Mouse (Mus musculus) neural tube, embryonic 14.5 days (tissue): Measurements from ENCODE around the gene Zdhhc12. TPM values are rescaled to one million over a fixed set of nuclear protein-coding genes. Genes with fewer than 3 reads are reported as not detected.
"Not testable (repeated sequence)": the region's sequence is repeated elsewhere in the genome, so short reads cannot be mapped to it uniquely, and the experiment has no call there.

ENCODE experiments used
- ATAC-seq: fragments of 200-750 bp; cut with Nextera tagmentation; 2 replicates; pipeline ENCODE4 v1.8.0; 2017; ENCODE audit warnings: low read depth, mild to moderate bottlenecking, moderate TSS enrichment, moderate library complexity
- H3K27ac ChIP-seq: fragments of 300-500 bp; sonication (generic); 2 replicates; pipeline ENCODE4 v1.5.1; 2014; ENCODE audit warnings: low read depth, mild to moderate bottlenecking, control low read depth, low read length, moderate library complexity, mixed read lengths
- H3K27me3 ChIP-seq: fragments of 300-500 bp; sonication (generic); 2 replicates; pipeline ENCODE4 v1.6.1; 2014; ENCODE audit warnings: low read length; ENCODE audit not compliant: control insufficient read depth, insufficient read depth
- H3K36me3 ChIP-seq: fragments of 300-500 bp; sonication (generic); 2 replicates; pipeline ENCODE4 v1.6.1; 2014; ENCODE audit warnings: low read length, mixed read lengths; ENCODE audit not compliant: control insufficient read depth, insufficient read depth
- H3K4me1 ChIP-seq: fragments of 300-500 bp; sonication (generic); 2 replicates; pipeline ENCODE4 v1.6.1; 2014; ENCODE audit warnings: low read length; ENCODE audit not compliant: control insufficient read depth, insufficient read depth
- H3K4me2 ChIP-seq: fragments of 300-500 bp; sonication (generic); 2 replicates; pipeline ENCODE4 v1.6.1; 2014; ENCODE audit warnings: mild to moderate bottlenecking, low read depth, low read length, control low read depth
- H3K4me3 ChIP-seq: fragments of 300-500 bp; sonication (generic); 2 replicates; pipeline ENCODE4 v1.5.1; 2014; ENCODE audit warnings: low read depth, low read length, control low read depth, mixed read lengths
- H3K9ac ChIP-seq: fragments of 300-500 bp; sonication (generic); replicated peaks from 2 replicates; pipeline ENCODE4 v1.6.1; 2014; ENCODE audit warnings: low read depth, mild to moderate bottlenecking, control low read depth, low read length, mixed read lengths
- H3K9me3 ChIP-seq: fragments of 300-500 bp; sonication (generic); 2 replicates; pipeline ENCODE4 v1.6.1; 2016; ENCODE audit warnings: low read length; ENCODE audit not compliant: control insufficient read depth
- WGBS: fragments of 180-500 bp; shearing (Covaris S2); extraction: QIAGEN DNeasy Blood & Tissue Kit; methylation state at CpG from one replicate; pipeline ENCODE4 v1.1.7; 2014; 5-methylcytosine and 5-hydroxymethylcytosine counted together
- polyA plus RNA-seq: library from polyadenylated mRNA; unstranded; fragments of >200 nt; fragmentation: Nextera tagmentation; extraction: Ambion mirVana; gene quantifications from 2 replicates; pipeline ENCODE4 v1.2.1, GENCODE M21; 2014

The Zdhhc12 gene
- polyA plus RNA-seq, 1 experiment from 2014 or later = 24.6 TPM

GRCm38 (mm10) chr2:30062249-30063093 lies 31.0 kb downstream of the Zdhhc12 start:
- peaks cover 11% of the 10 kb centered on the region; the same call in 1 of the 2 replicates for H3K4me1 ChIP-seq
- H3K27ac ChIP-seq = peak overlapping the region; percentile 59
- peak overlapping the region; percentile 91 for H3K4me2 ChIP-seq
- H3K9ac ChIP-seq = peak overlapping the region; percentile 50
- 0 out of 2 replicates have a peak, but pooled peaks have one; percentile 26 for ATAC-seq
- no peaks in the 10 kb centered on the region for H3K9me3 ChIP-seq
- no peaks in the 10 kb centered on the region for H3K27me3 ChIP-seq
- WGBS = 0% methylated on average over 40 of the region's 40 CpGs
- H3K36me3 ChIP-seq = no peaks in the 10 kb centered on the region
- peak overlapping the region; percentile 44 for H3K4me3 ChIP-seq

- peaks cover 11% of the 10 kb centered on the region; the same call in 1 of the 2 replicates for H3K4me1 ChIP-seq
- 9% methylated on average over 37 of the region's 37 CpGs for WGBS
- no peaks in the 10 kb centered on the region for H3K27me3 ChIP-seq
- H3K4me2 ChIP-seq = peak overlapping the region; percentile 91
- H3K9ac ChIP-seq = peak overlapping the region; percentile 50
- H3K4me3 ChIP-seq = peak overlapping the region; percentile 44
- H3K27ac ChIP-seq = peak overlapping the region; percentile 34; the same call in 1 of the 2 replicates
- no peaks in the 10 kb centered on the region for H3K9me3 ChIP-seq
- ATAC-seq = no peak
- H3K36me3 ChIP-seq = no peaks in the 10 kb centered on the region
Measured at GRCm38 (mm10) chr2:30061215-30062166, 32.0 kb downstream of the Zdhhc12 start.

GRCm38 (mm10) chr2:30058418-30058817 lies 35.0 kb downstream of the Zdhhc12 start:
- Histone ChIP-seq H3K36me3 (no peaks in the 10 kb centered on the region), H3K27ac (no peak overlapping the region), H3K9me3 (no peaks in the 10 kb centered on the region), H3K4me2 (no peak overlapping the region), H3K4me3 (no peak overlapping the region), H3K27me3 (no peaks in the 10 kb centered on the region), H3K4me1 (peaks cover 7% of the 10 kb centered on the region; the same call in 1 of the 2 replicates), H3K9ac (no peak overlapping the region)
- 31% methylated on average over 5 of the region's 5 CpGs for WGBS
- no peak for ATAC-seq

- H3K4me1 ChIP-seq = peaks cover 4% of the 10 kb centered on the region; the same call in 1 of the 2 replicates
- H3K27me3 ChIP-seq = no peaks in the 10 kb centered on the region
- no peak within 1 kb of the TSS for H3K4me3 ChIP-seq
- no peak within 1 kb of the TSS for H3K27ac ChIP-seq
- 52% methylated on average over 12 of the region's 12 CpGs for WGBS
- no peaks in the 10 kb centered on the region for H3K9me3 ChIP-seq
- ATAC-seq = no peak
- H3K4me2 ChIP-seq = no peak within 1 kb of the TSS
- no peaks in the 10 kb centered on the region for H3K36me3 ChIP-seq
- no peak within 1 kb of the TSS for H3K9ac ChIP-seq
Measured at GRCm38 (mm10) chr2:30057223-30057904, 36.1 kb downstream of the Zdhhc12 start, which contains the start of gene Set. Set (plus strand) TSS chr2:30057378.

GRCm38 (mm10) chr2:30056736-30057135 lies 36.7 kb downstream of the Zdhhc12 start:
- no peaks in the 10 kb centered on the region for H3K9me3 ChIP-seq
- 88% methylated on average over 3 of the region's 3 CpGs for WGBS
- no peaks in the 10 kb centered on the region for H3K27me3 ChIP-seq
- peaks cover 3% of the 10 kb centered on the region; the same call in 1 of the 2 replicates for H3K4me1 ChIP-seq
- H3K27ac ChIP-seq = no peak overlapping the region
- no peak overlapping the region for H3K4me3 ChIP-seq
- H3K9ac ChIP-seq = no peak overlapping the region
- no peaks in the 10 kb centered on the region for H3K36me3 ChIP-seq
- no peak overlapping the region for H3K4me2 ChIP-seq
- ATAC-seq = no peak

GRCm38 (mm10) chr2:30055310-30055709 lies 38.1 kb downstream of the Zdhhc12 start:
- not testable (repeated sequence) for H3K36me3 ChIP-seq

DNA sequence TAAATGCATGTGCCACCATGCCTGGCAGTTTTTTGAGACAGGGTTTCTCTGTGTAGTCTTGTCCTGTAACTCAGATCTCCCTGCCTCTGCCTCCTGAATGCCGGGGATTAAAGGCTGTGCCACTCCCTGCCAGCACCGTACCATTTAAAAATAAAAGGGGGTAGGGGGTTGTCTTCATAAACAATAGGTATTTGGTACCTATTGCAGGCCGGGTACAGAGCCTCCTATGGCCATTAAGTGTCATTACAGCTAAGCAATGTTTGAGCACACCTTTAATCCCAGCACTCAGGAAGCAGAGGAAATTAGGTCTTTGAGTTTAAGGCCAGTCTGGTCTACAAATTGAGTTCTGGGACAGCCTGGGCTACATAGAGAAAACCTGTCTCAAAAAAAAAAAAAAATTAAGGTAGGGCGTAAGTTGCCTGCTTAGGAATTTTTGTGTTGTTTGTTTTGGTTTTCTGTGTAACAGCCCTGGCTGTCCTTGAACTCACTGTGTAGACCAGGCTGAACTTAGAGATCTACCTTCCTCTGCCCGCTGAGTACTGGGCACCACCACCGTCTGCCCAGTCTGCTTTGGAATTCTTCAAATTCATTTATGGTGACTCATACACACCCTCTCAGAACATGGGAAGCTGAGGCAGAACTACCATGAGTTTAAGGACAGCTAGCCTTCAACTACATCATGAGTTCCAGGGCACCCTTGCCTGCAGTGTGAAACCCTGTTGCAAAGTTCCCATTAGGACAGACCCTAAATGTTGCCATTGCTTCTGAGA lies 41.3 kb downstream of the Zdhhc12 start:
- no peaks in the 10 kb centered on the region for H3K27me3 ChIP-seq
- no peak overlapping the region for H3K27ac ChIP-seq
- H3K9ac ChIP-seq = no peak overlapping the region
- WGBS = 49% methylated on average over 6 of the region's 6 CpGs
- no peak for ATAC-seq
- no peaks in the 10 kb centered on the region for H3K9me3 ChIP-seq
- no peak overlapping the region for H3K4me2 ChIP-seq
- H3K36me3 ChIP-seq = no peaks in the 10 kb centered on the region
- H3K4me1 ChIP-seq = no peaks in the 10 kb centered on the region
- no peak overlapping the region for H3K4me3 ChIP-seq

More at GRCm38 (mm10) chr2:30055310-30055709, 38.1 kb downstream of the Zdhhc12 start:
- H3K27me3 ChIP-seq, H3K27ac ChIP-seq, H3K4me2 ChIP-seq, H3K9ac ChIP-seq, H3K9me3 ChIP-seq, H3K4me1 ChIP-seq, ATAC-seq, H3K4me3 ChIP-seq: not testable (repeated sequence)
- 91% methylated on average over 3 of the region's 3 CpGs for WGBS

GRCm38 (mm10) chr2:30049831-30050230 lies 43.6 kb downstream of the Zdhhc12 start:
- no peak for ATAC-seq
- H3K4me3 ChIP-seq = no peak overlapping the region; the same call in 1 of the 2 replicates
- H3K36me3 ChIP-seq = no peaks in the 10 kb centered on the region
- H3K9me3 ChIP-seq = no peaks in the 10 kb centered on the region
- H3K4me2 ChIP-seq = no peak overlapping the region
- H3K27me3 ChIP-seq = no peaks in the 10 kb centered on the region
- no peak overlapping the region for H3K27ac ChIP-seq
- no peaks in the 10 kb centered on the region for H3K4me1 ChIP-seq
- no peak overlapping the region for H3K9ac ChIP-seq
- WGBS = 96% methylated on average over 3 of the region's 3 CpGs
